Mouse (Mus musculus): ENCODE measurements around the gene Kmt5b. TPM values are rescaled to one million over a fixed set of nuclear protein-coding genes. Genes with fewer than 3 reads are reported as not detected.

Gene Kmt5b
- polyA plus RNA-seq, 1 experiment from 2014 or later, result 58.0 TPM

- WGBS, result 82% methylated on average over 2 of the region's 2 CpGs
- Histone ChIP-seq H3K36me3 (replicated peaks) (peaks cover 9% of the 10 kb centered on the region; the same call in 1 of the 2 replicates), H3K4me2 (no peak overlapping the region), H3K9me3 (no peaks in the 10 kb centered on the region), H3K4me1 (peaks cover 13% of the 10 kb centered on the region), H3K27me3 (no peaks in the 10 kb centered on the region), H3K4me3 (replicated peaks) (no peak overlapping the region), H3K27ac (no peak overlapping the region), H3K9ac (no peak overlapping the region)
- ATAC-seq (ENCODE audit: low FRiP score), result no peak
Measured at GRCm38 (mm10) chr19:3774159-3774558, 6.9 kb downstream of the Kmt5b start.

- no peak overlapping the region for H3K9ac ChIP-seq
- H3K9me3 ChIP-seq, result no peaks in the 10 kb centered on the region
- H3K36me3 ChIP-seq (replicated peaks), result peaks cover 19% of the 10 kb centered on the region
- 89% methylated on average over 8 of the region's 8 CpGs for WGBS
- H3K4me3 ChIP-seq (replicated peaks), result no peak overlapping the region
- ATAC-seq (ENCODE audit: low FRiP score), result no peak
- no peaks in the 10 kb centered on the region for H3K4me1 ChIP-seq
- H3K4me2 ChIP-seq, result no peak overlapping the region
- no peak overlapping the region for H3K27ac ChIP-seq
- no peaks in the 10 kb centered on the region for H3K27me3 ChIP-seq
Measured at GRCm38 (mm10) chr19:3778713-3779112, 11.5 kb downstream of the Kmt5b start.

DNA sequence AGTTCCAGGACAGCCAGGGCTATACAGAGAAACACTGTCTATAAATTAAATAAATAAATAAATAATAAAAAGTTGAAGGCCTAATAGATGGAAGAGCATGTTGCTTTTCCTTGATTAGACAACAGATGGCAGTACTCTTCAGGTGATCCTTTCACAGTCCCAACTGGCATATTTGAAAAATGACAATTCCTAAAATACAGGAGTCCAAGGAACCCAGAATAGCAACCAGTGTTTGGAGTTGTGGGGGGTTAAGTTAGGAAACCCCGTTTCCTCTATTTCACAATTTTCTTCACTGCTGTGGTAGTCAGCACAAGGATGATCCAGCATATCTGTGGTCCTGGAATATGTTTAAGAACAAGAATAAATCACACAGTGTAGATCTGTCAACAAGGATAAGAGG, 22.9 kb downstream of the Kmt5b start:
- ATAC-seq (ENCODE audit: low FRiP score), result no peak
- H3K9ac ChIP-seq, result no peak overlapping the region
- H3K27ac ChIP-seq, result no peak overlapping the region
- H3K4me1 ChIP-seq, result no peaks in the 10 kb centered on the region
- no peaks in the 10 kb centered on the region for H3K9me3 ChIP-seq
- no peak overlapping the region for H3K4me3 ChIP-seq (replicated peaks)
- no peaks in the 10 kb centered on the region for H3K27me3 ChIP-seq
- WGBS, result 100% methylated on average over 1 of the region's 1 CpGs
- no peak overlapping the region for H3K4me2 ChIP-seq
- peaks cover 58% of the 10 kb centered on the region for H3K36me3 ChIP-seq (replicated peaks)

GRCm38 (mm10) chr19:3805526-3805925, 38.3 kb downstream of the Kmt5b start:
- WGBS, result 91% methylated on average over 7 of the region's 7 CpGs
- Histone ChIP-seq H3K36me3 (replicated peaks) (peaks cover 94% of the 10 kb centered on the region), H3K4me3 (replicated peaks) (no peak overlapping the region), H3K9ac (no peak overlapping the region), H3K27me3 (no peaks in the 10 kb centered on the region), H3K27ac (no peak overlapping the region), H3K9me3 (no peaks in the 10 kb centered on the region), H3K4me1 (no peaks in the 10 kb centered on the region), H3K4me2 (no peak overlapping the region)
- ATAC-seq (ENCODE audit: low FRiP score), result no peak

GRCm38 (mm10) chr19:3810536-3811233, 43.5 kb downstream of the Kmt5b start:
- H3K27ac ChIP-seq, result no peak overlapping the region
- H3K4me1 ChIP-seq, result no peaks in the 10 kb centered on the region
- ATAC-seq (ENCODE audit: low FRiP score), result no peak
- H3K9ac ChIP-seq, result no peak overlapping the region
- H3K36me3 ChIP-seq (replicated peaks), result peaks cover 92% of the 10 kb centered on the region
- H3K9me3 ChIP-seq, result no peaks in the 10 kb centered on the region
- no peaks in the 10 kb centered on the region for H3K27me3 ChIP-seq
- 94% methylated on average over 10 of the region's 10 CpGs for WGBS
- no peak overlapping the region for H3K4me3 ChIP-seq (replicated peaks)
- no peak overlapping the region for H3K4me2 ChIP-seq

DNA sequence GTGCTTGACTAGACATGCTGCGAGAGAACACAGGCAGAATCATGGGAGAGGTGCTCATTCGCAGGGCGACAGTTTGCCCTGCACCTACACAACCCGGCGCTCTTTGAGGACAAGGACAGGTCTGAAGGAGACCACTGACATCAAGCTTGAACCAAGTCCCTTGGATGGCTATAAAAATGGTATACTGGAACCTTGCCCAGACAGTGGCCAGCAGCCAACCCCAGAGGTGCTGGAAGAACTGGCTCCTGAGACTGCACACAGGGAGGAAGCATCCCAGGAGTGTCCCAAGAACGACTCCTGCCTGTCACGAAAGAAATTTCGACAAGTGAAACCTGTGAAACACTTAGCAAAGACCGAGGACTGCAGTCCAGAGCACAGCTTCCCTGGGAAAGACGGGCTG, 47.2 kb downstream of the Kmt5b start:
- H3K27ac ChIP-seq, result no peak overlapping the region
- H3K4me3 ChIP-seq (replicated peaks), result no peak overlapping the region
- H3K27me3 ChIP-seq, result no peaks in the 10 kb centered on the region
- WGBS, result 95% methylated on average over 10 of the region's 10 CpGs
- no peak for ATAC-seq (ENCODE audit: low FRiP score)
- no peaks in the 10 kb centered on the region for H3K9me3 ChIP-seq
- no peak overlapping the region for H3K4me2 ChIP-seq
- no peak overlapping the region for H3K9ac ChIP-seq
- peaks cover 64% of the 10 kb centered on the region for H3K36me3 ChIP-seq (replicated peaks)
- H3K4me1 ChIP-seq, result no peaks in the 10 kb centered on the region

DNA sequence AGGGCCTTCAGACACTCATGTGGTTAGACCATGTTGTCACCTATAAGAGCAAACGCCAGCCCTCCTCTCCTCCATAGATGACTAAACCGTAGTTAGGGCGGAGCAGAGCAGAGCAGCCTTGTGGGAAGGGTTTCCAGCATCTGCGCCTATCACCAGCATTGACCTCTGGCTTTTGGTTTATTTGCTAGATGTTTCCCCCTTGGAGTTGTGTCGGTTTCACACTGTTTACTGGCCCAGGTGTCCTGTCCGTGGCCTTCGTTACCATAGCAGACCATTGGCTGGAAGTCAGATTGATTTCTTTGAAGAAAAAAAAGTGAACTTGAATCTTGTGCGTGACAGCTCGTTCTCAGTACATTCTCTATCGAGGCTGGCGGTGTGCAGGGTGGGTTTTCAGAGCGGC, 48.6 kb downstream of the Kmt5b start:
- no peaks in the 10 kb centered on the region for H3K9me3 ChIP-seq
- H3K9ac ChIP-seq, result no peak overlapping the region
- no peaks in the 10 kb centered on the region for H3K4me1 ChIP-seq
- H3K27ac ChIP-seq, result no peak overlapping the region
- ATAC-seq (ENCODE audit: low FRiP score), result no peak
- WGBS, result 90% methylated on average over 12 of the region's 12 CpGs
- no peak overlapping the region for H3K4me2 ChIP-seq
- H3K4me3 ChIP-seq (replicated peaks), result no peak overlapping the region
- H3K36me3 ChIP-seq (replicated peaks), result peaks cover 50% of the 10 kb centered on the region
- no peaks in the 10 kb centered on the region for H3K27me3 ChIP-seq

GRCm38 (mm10) chr19:3819080-3819479, 51.9 kb downstream of the Kmt5b start:
- ATAC-seq (ENCODE audit: low FRiP score), result no peak
- Histone ChIP-seq H3K4me3 (replicated peaks) (no peak overlapping the region), H3K4me1 (no peaks in the 10 kb centered on the region), H3K9ac (no peak overlapping the region), H3K27ac (no peak overlapping the region), H3K36me3 (replicated peaks) (peaks cover 25% of the 10 kb centered on the region), H3K9me3 (no peaks in the 10 kb centered on the region), H3K27me3 (no peaks in the 10 kb centered on the region), H3K4me2 (no peak overlapping the region)
- 64% methylated on average over 2 of the region's 2 CpGs for WGBS

DNA sequence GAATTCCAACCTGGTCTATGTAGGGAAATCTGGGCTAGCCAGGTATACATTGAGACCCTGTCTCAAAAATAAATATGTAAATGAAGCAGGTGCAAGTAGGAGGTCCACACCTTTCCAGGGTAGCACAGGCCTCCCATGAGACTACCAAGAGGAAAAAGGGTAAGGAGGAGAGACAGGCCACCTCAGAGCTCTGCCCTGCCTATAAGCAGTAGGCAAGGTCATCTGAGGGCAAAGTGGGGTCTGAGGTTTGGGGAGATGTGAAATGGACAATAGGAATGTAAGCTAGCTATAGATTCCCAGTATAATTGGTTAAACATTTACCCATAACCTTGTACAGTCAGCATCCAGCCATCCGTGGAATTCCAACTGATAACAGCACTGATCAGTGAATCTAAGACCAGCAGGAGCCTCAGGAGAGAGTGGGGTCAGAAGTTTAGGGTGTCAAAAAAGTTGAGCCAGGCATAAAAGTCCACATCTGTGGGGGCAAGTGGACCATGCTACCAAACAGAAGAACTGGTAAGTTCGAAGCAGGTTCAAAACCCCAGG, 52.8 kb downstream of the Kmt5b start:
- Histone ChIP-seq H3K9me3 (no peaks in the 10 kb centered on the region), H3K9ac (no peak overlapping the region), H3K27me3 (no peaks in the 10 kb centered on the region), H3K4me1 (no peaks in the 10 kb centered on the region), H3K36me3 (replicated peaks) (peaks cover 16% of the 10 kb centered on the region), H3K4me3 (replicated peaks) (no peak overlapping the region), H3K27ac (no peak overlapping the region), H3K4me2 (no peak overlapping the region)
- WGBS, result 87% methylated on average over 2 of the region's 2 CpGs
- no peak for ATAC-seq (ENCODE audit: low FRiP score)

GRCm38 (mm10) chr19:3825044-3825443, 57.8 kb downstream of the Kmt5b start:
- no peak overlapping the region for H3K27ac ChIP-seq
- H3K4me2 ChIP-seq, result no peak overlapping the region
- no peaks in the 10 kb centered on the region for H3K27me3 ChIP-seq
- no peak for ATAC-seq (ENCODE audit: low FRiP score)
- no peaks in the 10 kb centered on the region for H3K4me1 ChIP-seq
- no peaks in the 10 kb centered on the region for H3K36me3 ChIP-seq (replicated peaks)
- no peak overlapping the region for H3K4me3 ChIP-seq (replicated peaks)
- H3K9ac ChIP-seq, result no peak overlapping the region
- no peaks in the 10 kb centered on the region for H3K9me3 ChIP-seq

DNA sequence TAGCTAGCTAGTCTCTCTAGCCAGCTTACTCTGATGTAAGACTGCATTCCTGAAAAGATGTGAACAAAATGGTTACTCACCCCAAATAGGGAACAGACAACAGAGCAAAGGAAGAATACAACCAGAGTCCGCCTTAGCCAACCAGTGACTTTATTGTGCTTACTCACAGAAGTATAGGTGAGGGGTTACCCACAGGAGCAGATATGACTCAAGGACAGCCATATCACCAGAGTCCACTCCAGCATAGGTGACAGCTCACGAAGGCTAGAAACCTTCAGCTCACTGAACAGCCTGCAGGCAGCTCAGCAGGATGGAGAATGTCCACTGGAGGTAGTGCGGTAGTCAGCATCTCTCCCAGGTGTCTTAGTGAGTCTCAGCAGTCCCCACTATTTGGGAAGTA, 62.6 kb downstream of the Kmt5b start:
- 92% methylated on average over 3 of the region's 3 CpGs for WGBS
- Histone ChIP-seq H3K27ac (no peak overlapping the region), H3K36me3 (replicated peaks) (no peaks in the 10 kb centered on the region), H3K9ac (no peak overlapping the region), H3K27me3 (no peaks in the 10 kb centered on the region), H3K9me3 (no peaks in the 10 kb centered on the region), H3K4me1 (no peaks in the 10 kb centered on the region), H3K4me3 (replicated peaks) (no peak overlapping the region), H3K4me2 (no peak overlapping the region)
- no peak for ATAC-seq (ENCODE audit: low FRiP score)

DNA sequence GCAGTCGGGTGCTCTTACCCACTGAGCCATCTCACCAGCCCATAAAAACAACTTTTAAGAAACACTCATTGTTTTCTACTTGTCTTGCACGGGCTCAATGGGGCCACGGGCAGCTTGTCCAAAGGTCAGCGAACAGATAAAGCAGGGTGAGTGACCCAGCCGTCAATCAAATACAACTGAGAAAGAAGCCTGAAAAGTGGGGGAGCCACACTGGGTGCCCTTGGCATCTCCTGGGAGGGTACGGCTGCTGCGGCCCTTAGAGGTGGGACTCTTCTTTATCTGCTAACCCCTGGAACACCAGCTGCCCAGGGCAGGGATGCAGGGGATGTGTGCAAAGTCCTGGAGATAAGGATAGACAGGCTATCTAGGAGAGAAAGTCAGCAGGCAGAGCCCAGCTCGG, 64.5 kb downstream of the Kmt5b start:
- no peaks in the 10 kb centered on the region for H3K9me3 ChIP-seq
- H3K27me3 ChIP-seq, result no peaks in the 10 kb centered on the region
- H3K36me3 ChIP-seq (replicated peaks), result no peaks in the 10 kb centered on the region
- ATAC-seq (ENCODE audit: low FRiP score), result no peak
- 69% methylated on average over 8 of the region's 8 CpGs for WGBS
- no peak overlapping the region for H3K27ac ChIP-seq
- H3K4me3 ChIP-seq (replicated peaks), result no peak overlapping the region
- H3K9ac ChIP-seq, result no peak overlapping the region
- no peaks in the 10 kb centered on the region for H3K4me1 ChIP-seq
- no peak overlapping the region for H3K4me2 ChIP-seq

DNA sequence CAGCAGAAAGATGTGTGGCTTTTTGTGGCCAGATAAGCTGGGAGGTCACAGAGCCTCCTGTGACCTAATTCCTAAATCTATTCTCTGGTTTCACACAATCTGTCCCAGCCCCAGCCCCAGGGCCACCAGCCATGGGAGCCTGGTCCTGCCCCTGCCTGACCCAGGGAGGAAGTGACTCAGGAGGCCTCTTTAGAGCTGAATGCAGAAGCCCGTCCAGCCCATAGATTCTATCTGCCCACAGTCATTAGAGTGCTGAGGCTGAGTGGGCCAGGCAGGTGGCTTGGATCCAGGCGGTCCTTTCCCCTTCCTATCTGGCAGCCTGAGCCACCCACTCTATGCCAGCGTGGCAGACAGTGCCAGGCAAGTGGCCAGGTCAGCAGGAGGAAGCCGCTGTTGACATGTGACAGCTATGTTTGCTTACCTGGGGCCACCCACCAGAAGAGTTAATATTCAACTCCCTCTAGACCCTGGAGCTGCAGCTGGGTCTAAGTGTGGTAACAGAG, 65.7 kb downstream of the Kmt5b start:
- Histone ChIP-seq H3K9ac (no peak overlapping the region), H3K9me3 (no peaks in the 10 kb centered on the region), H3K4me1 (no peaks in the 10 kb centered on the region), H3K27ac (no peak overlapping the region), H3K36me3 (replicated peaks) (no peaks in the 10 kb centered on the region), H3K27me3 (no peaks in the 10 kb centered on the region), H3K4me3 (replicated peaks) (no peak overlapping the region), H3K4me2 (no peak overlapping the region)
- 78% methylated on average over 4 of the region's 4 CpGs for WGBS
- ATAC-seq (ENCODE audit: low FRiP score), result no peak

All from forebrain, embryonic 12.5 days (tissue).